Mouse (Mus musculus): Measurements from ENCODE around the gene Rgs7bp. TPM values are rescaled to one million over a fixed set of nuclear protein-coding genes. Genes with fewer than 3 reads are reported as not detected.
"Not testable (repeated sequence)": the region's sequence is repeated elsewhere in the genome, so short reads cannot be mapped to it uniquely, and the experiment has no call there.

Gene Rgs7bp
- polyA plus RNA-seq, 1 experiment from 2014 or later: 0.81 TPM

GRCm38 (mm10) chr13:104938966-104939593, 115.7 kb downstream of the Rgs7bp start:
- 72% methylated on average over 13 of the region's 13 CpGs for WGBS
- no peak overlapping the region for H3K27ac ChIP-seq (ENCODE audit: low read depth, low read length)
- H3K4me1 ChIP-seq (replicated peaks; ENCODE audit: control insufficient read depth, insufficient read depth, low read length): no peaks in the 10 kb centered on the region
- ATAC-seq (replicated peaks; ENCODE audit: low FRiP score) (no peak), DNase-seq (ENCODE audit: low spot score) (no peak)
- no peak overlapping the region for H3K9ac ChIP-seq (ENCODE audit: low read depth, low read length)
- H3K9me3 ChIP-seq (ENCODE audit: control insufficient read depth, low read length): no peaks in the 10 kb centered on the region
- H3K27me3 ChIP-seq (replicated peaks; ENCODE audit: control insufficient read depth, insufficient read depth, low read length): no peaks in the 10 kb centered on the region
- H3K4me2 ChIP-seq: no peak overlapping the region
- no peaks in the 10 kb centered on the region for H3K36me3 ChIP-seq (ENCODE audit: control insufficient read depth, insufficient read depth, low read length)
- no peak overlapping the region for H3K4me3 ChIP-seq (ENCODE audit: low read depth, low read length)

- Histone ChIP-seq H3K9me3 (ENCODE audit: control insufficient read depth, low read length) (no peaks in the 10 kb centered on the region), H3K27ac (ENCODE audit: low read depth, low read length) (no peak overlapping the region), H3K4me1 (replicated peaks; ENCODE audit: control insufficient read depth, insufficient read depth, low read length) (no peaks in the 10 kb centered on the region), H3K9ac (ENCODE audit: low read depth, low read length) (no peak overlapping the region), H3K27me3 (replicated peaks; ENCODE audit: control insufficient read depth, insufficient read depth, low read length) (no peaks in the 10 kb centered on the region), H3K4me3 (ENCODE audit: low read depth, low read length) (peak overlapping the region; percentile 18), H3K4me2 (peak overlapping the region; percentile 48), H3K36me3 (ENCODE audit: control insufficient read depth, insufficient read depth, low read length) (no peaks in the 10 kb centered on the region)
- ATAC-seq (replicated peaks; ENCODE audit: low FRiP score) (no peak), DNase-seq (ENCODE audit: low spot score) (no peak)
- 15% methylated on average over 6 of the region's 6 CpGs for WGBS
These were observed 117.0 kb downstream of the Rgs7bp start for GRCm38 (mm10) chr13:104937759-104938158.

DNA sequence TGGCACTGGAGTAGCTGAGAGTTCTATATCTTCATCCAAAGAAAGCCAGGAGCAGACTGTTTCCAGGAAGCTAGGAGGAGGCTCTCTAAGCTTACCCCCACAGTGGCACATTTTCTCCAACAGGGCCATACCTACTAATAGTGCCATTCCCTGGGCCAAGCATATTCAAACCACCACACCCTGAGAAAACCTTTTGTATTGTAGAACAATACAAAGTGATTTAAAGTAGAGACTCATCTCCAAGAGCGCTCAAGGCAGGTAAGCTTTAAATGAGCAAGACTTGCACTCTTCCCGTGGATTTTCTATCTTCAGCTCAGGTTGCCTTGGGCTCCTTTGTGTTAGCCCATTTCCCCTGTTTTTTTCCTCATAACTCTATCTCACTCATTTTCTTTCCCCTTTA, 118.1 kb downstream of the Rgs7bp start:
- no peak overlapping the region for H3K4me3 ChIP-seq (ENCODE audit: low read depth, low read length)
- no peak overlapping the region for H3K9ac ChIP-seq (ENCODE audit: low read depth, low read length)
- ATAC-seq (replicated peaks; ENCODE audit: low FRiP score): no peak
- H3K36me3 ChIP-seq (ENCODE audit: control insufficient read depth, insufficient read depth, low read length): no peaks in the 10 kb centered on the region
- no peaks in the 10 kb centered on the region for H3K4me1 ChIP-seq (replicated peaks; ENCODE audit: control insufficient read depth, insufficient read depth, low read length)
- no peaks in the 10 kb centered on the region for H3K27me3 ChIP-seq (replicated peaks; ENCODE audit: control insufficient read depth, insufficient read depth, low read length)
- WGBS: 97% methylated on average over 2 of the region's 2 CpGs
- no peak for DNase-seq (ENCODE audit: low spot score)
- H3K9me3 ChIP-seq (ENCODE audit: control insufficient read depth, low read length): no peaks in the 10 kb centered on the region
- H3K4me2 ChIP-seq: no peak overlapping the region
- no peak overlapping the region for H3K27ac ChIP-seq (ENCODE audit: low read depth, low read length)

- WGBS: 70% methylated on average over 6 of the region's 6 CpGs
- ATAC-seq (replicated peaks; ENCODE audit: low FRiP score): no peak
- no peaks in the 10 kb centered on the region for H3K9me3 ChIP-seq (ENCODE audit: control insufficient read depth, low read length)
- H3K4me1 ChIP-seq (replicated peaks; ENCODE audit: control insufficient read depth, insufficient read depth, low read length): no peaks in the 10 kb centered on the region
- no peak overlapping the region for H3K4me2 ChIP-seq
- H3K9ac ChIP-seq (ENCODE audit: low read depth, low read length): no peak overlapping the region
- H3K27ac ChIP-seq (ENCODE audit: low read depth, low read length): no peak overlapping the region
- no peaks in the 10 kb centered on the region for H3K36me3 ChIP-seq (ENCODE audit: control insufficient read depth, insufficient read depth, low read length)
- H3K27me3 ChIP-seq (replicated peaks; ENCODE audit: control insufficient read depth, insufficient read depth, low read length): no peaks in the 10 kb centered on the region
- DNase-seq (ENCODE audit: low spot score): no peak
- H3K4me3 ChIP-seq (ENCODE audit: low read depth, low read length): no peak overlapping the region
These were observed 122.8 kb downstream of the Rgs7bp start for GRCm38 (mm10) chr13:104931635-104932532.

DNA sequence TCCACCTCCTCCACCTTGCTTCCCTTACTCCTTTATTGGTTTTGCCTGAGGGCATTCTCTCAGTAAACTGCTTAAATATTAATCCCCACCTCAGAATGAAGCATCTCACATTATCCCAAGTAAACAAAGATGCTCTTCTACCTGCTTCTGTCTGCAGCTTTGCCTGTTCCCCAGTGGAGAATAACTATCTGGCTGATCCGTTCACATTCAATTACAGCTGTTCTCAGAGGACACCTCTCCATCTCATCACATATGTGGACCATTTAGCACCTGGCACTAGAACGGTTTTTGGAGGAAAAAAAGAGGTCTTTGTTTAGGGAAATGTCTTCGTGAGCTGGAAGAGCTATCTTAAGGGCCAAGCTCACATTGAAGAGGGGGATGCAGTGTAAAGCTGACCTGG, 123.9 kb downstream of the Rgs7bp start:
- Histone ChIP-seq H3K4me3 (ENCODE audit: low read depth, low read length) (no peak overlapping the region), H3K4me1 (replicated peaks; ENCODE audit: control insufficient read depth, insufficient read depth, low read length) (no peaks in the 10 kb centered on the region), H3K9me3 (ENCODE audit: control insufficient read depth, low read length) (no peaks in the 10 kb centered on the region), H3K27me3 (replicated peaks; ENCODE audit: control insufficient read depth, insufficient read depth, low read length) (no peaks in the 10 kb centered on the region), H3K9ac (ENCODE audit: low read depth, low read length) (no peak overlapping the region), H3K4me2 (no peak overlapping the region), H3K27ac (ENCODE audit: low read depth, low read length) (no peak overlapping the region), H3K36me3 (ENCODE audit: control insufficient read depth, insufficient read depth, low read length) (no peaks in the 10 kb centered on the region)
- no peak for DNase-seq (ENCODE audit: low spot score)
- WGBS: 68% methylated on average over 3 of the region's 3 CpGs
- no peak for ATAC-seq (replicated peaks; ENCODE audit: low FRiP score)

GRCm38 (mm10) chr13:104918663-104919062, 136.1 kb downstream of the Rgs7bp start:
- Histone ChIP-seq H3K4me1 (replicated peaks; ENCODE audit: control insufficient read depth, insufficient read depth, low read length) (no peaks in the 10 kb centered on the region), H3K4me3 (ENCODE audit: low read depth, low read length) (no peak overlapping the region), H3K36me3 (ENCODE audit: control insufficient read depth, insufficient read depth, low read length) (no peaks in the 10 kb centered on the region), H3K9ac (ENCODE audit: low read depth, low read length) (no peak overlapping the region), H3K4me2 (no peak overlapping the region), H3K9me3 (ENCODE audit: control insufficient read depth, low read length) (no peaks in the 10 kb centered on the region), H3K27me3 (replicated peaks; ENCODE audit: control insufficient read depth, insufficient read depth, low read length) (no peaks in the 10 kb centered on the region), H3K27ac (ENCODE audit: low read depth, low read length) (no peak overlapping the region)
- ATAC-seq (replicated peaks; ENCODE audit: low FRiP score): no peak
- DNase-seq (ENCODE audit: low spot score): no peak
- 82% methylated on average over 16 of the region's 16 CpGs for WGBS

DNA sequence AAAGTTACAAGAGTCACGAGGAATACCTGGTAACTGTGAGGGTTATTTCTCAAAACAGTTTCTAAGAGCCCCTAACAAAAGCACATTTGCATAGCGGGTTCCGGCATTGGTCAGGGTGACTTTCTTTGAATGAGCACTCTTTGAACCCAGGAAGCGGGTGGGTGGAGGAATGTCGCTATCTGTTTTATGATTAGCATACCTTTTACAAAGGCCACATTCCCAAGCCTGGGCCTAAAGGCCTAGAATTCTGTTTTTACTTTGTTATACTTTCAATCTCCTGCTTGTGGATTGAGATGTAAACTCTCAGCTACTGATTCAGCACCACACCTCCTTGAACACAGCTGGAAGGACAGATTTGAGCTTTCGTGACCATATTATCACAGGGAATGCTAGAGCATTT, 138.0 kb downstream of the Rgs7bp start:
- not testable (repeated sequence) for DNase-seq (ENCODE audit: low spot score); H3K27me3 ChIP-seq (replicated peaks; ENCODE audit: control insufficient read depth, insufficient read depth, low read length); H3K9me3 ChIP-seq (ENCODE audit: control insufficient read depth, low read length); H3K36me3 ChIP-seq (ENCODE audit: control insufficient read depth, insufficient read depth, low read length); ATAC-seq (replicated peaks; ENCODE audit: low FRiP score); H3K27ac ChIP-seq (ENCODE audit: low read depth, low read length); H3K9ac ChIP-seq (ENCODE audit: low read depth, low read length); H3K4me1 ChIP-seq (replicated peaks; ENCODE audit: control insufficient read depth, insufficient read depth, low read length); H3K4me2 ChIP-seq; H3K4me3 ChIP-seq (ENCODE audit: low read depth, low read length)
- WGBS: 94% methylated on average over 6 of the region's 6 CpGs

GRCm38 (mm10) chr13:104916106-104916505, 138.6 kb downstream of the Rgs7bp start:
- ATAC-seq (replicated peaks; ENCODE audit: low FRiP score): no peak
- Histone ChIP-seq H3K9me3 (ENCODE audit: control insufficient read depth, low read length) (no peaks in the 10 kb centered on the region), H3K4me1 (replicated peaks; ENCODE audit: control insufficient read depth, insufficient read depth, low read length) (no peaks in the 10 kb centered on the region), H3K9ac (ENCODE audit: low read depth, low read length) (no peak overlapping the region), H3K27me3 (replicated peaks; ENCODE audit: control insufficient read depth, insufficient read depth, low read length) (no peaks in the 10 kb centered on the region), H3K36me3 (ENCODE audit: control insufficient read depth, insufficient read depth, low read length) (no peaks in the 10 kb centered on the region), H3K27ac (ENCODE audit: low read depth, low read length) (no peak overlapping the region), H3K4me3 (ENCODE audit: low read depth, low read length) (no peak overlapping the region), H3K4me2 (no peak overlapping the region)
- DNase-seq (ENCODE audit: low spot score): no peak
- 72% methylated on average over 2 of the region's 2 CpGs for WGBS
